Mouse (Mus musculus) 3T3-L1 (cell line): ENCODE data around the gene Smim23.

Experiments
- DNase-seq: peaks from one replicate; pipeline ENCODE4 v3.0.0-alpha.2; 2015; ENCODE audit warnings: low read depth, low spot score

Gene Smim23

GRCm38 (mm10) chr11:32781633-32782404, 42.6 kb downstream of the Smim23 start:
- no peak for DNase-seq

- no peak for DNase-seq
These were observed 43.5 kb downstream of the Smim23 start for GRCm38 (mm10) chr11:32780747-32781536.

GRCm38 (mm10) chr11:32768642-32769343, 55.6 kb downstream of the Smim23 start:
- DNase-seq = no peak
